Mouse (Mus musculus) forebrain, embryonic 14.5 days (tissue): ENCODE results near the gene Katnb1. TPM values are rescaled to one million over a fixed set of nuclear protein-coding genes. Genes with fewer than 3 reads are reported as not detected.

Experiments
- ATAC-seq: fragments of 200-750 bp; cut with Nextera tagmentation; 2 replicates; pipeline ENCODE4 v1.8.0; 2017; ENCODE audit warnings: mild to moderate bottlenecking, moderate library complexity
- DNase-seq: peaks from one replicate; pipeline ENCODE4 v3.0.0-alpha.2; 2015; ENCODE audit warnings: low spot score
- H3K27ac ChIP-seq: fragments of 300-500 bp; sonication (generic); 2 replicates; pipeline ENCODE4 v1.5.1; 2014; ENCODE audit warnings: low read depth, mild to moderate bottlenecking, control low read depth, low read length, moderate library complexity
- H3K27me3 ChIP-seq: fragments of 300-500 bp; sonication (generic); replicated peaks from 2 replicates; pipeline ENCODE4 v1.6.1; 2014; ENCODE audit warnings: low read length, control low read depth, mixed read lengths; ENCODE audit not compliant: control insufficient read depth, insufficient read depth
- H3K36me3 ChIP-seq: fragments of 300-500 bp; sonication (generic); 2 replicates; pipeline ENCODE4 v1.6.1; 2014; ENCODE audit warnings: low read length, control low read depth; ENCODE audit not compliant: control insufficient read depth, insufficient read depth
- H3K4me1 ChIP-seq: fragments of 300-500 bp; sonication (generic); 2 replicates; pipeline ENCODE4 v1.6.1; 2014; ENCODE audit warnings: antibody characterized with exemption, low read length, control low read depth; ENCODE audit not compliant: control insufficient read depth, insufficient read depth
- H3K4me2 ChIP-seq: fragments of 300-500 bp; sonication (generic); 2 replicates; pipeline ENCODE4 v1.6.1; 2014; ENCODE audit warnings: mild to moderate bottlenecking, control low read depth, low read length
- H3K4me3 ChIP-seq: fragments of 300-500 bp; sonication (generic); 2 replicates; pipeline ENCODE4 v1.5.1; 2014; ENCODE audit warnings: low read depth, low read length, control low read depth
- H3K9ac ChIP-seq: fragments of 300-500 bp; sonication (generic); 2 replicates; pipeline ENCODE4 v1.6.1; 2014; ENCODE audit warnings: mild to moderate bottlenecking, low read length, control low read depth, moderate library complexity
- H3K9me3 ChIP-seq: fragments of 300-500 bp; sonication (generic); replicated peaks from 2 replicates; pipeline ENCODE4 v1.6.1; 2016; ENCODE audit warnings: low read length, control low read depth, mixed read lengths; ENCODE audit not compliant: control insufficient read depth
- WGBS: fragments of 180-500 bp; shearing (Covaris S2); extraction: QIAGEN DNeasy Blood & Tissue Kit; methylation state at CpG from one replicate; pipeline ENCODE4 v1.1.7; 2014; 5-methylcytosine and 5-hydroxymethylcytosine counted together
- polyA plus RNA-seq: library from polyadenylated mRNA; unstranded; fragments of >200 nt; fragmentation: Nextera tagmentation; extraction: Ambion mirVana; gene quantifications from 2 replicates; pipeline ENCODE4 v1.2.1, GENCODE M21; 2014

The Katnb1 gene
- polyA plus RNA-seq, 1 experiment from 2014 or later, result 26.2 TPM

DNA sequence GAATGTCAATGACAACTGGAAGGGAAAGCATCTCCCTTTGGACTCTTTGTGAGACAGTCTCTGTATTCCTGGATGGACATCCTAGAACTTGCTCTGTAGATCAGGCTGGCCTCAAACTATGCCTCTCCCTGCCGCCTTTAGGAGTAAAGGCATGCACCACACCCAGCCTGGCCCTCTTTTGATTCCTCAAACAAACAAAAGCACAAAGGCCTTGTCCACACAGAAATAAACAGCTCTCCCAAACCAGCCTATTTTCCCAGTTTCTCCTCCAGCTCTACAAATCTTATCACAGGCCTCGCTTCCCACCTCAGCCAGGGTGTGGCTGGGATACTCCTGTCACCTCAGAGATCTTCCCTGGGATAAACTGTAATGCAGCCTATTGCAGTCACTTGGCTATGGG, 53.2 kb downstream of the Katnb1 start:
- no peak overlapping the region for H3K9ac ChIP-seq
- DNase-seq, result no peak
- H3K36me3 ChIP-seq, result no peaks in the 10 kb centered on the region
- H3K4me3 ChIP-seq, result no peak overlapping the region
- ATAC-seq, result no peak
- peaks cover 10% of the 10 kb centered on the region for H3K4me1 ChIP-seq
- H3K27me3 ChIP-seq, result peaks cover 13% of the 10 kb centered on the region; the same call in 1 of the 2 replicates
- no peak overlapping the region for H3K27ac ChIP-seq
- H3K9me3 ChIP-seq, result no peaks in the 10 kb centered on the region
- H3K4me2 ChIP-seq, result no peak overlapping the region
- 73% methylated on average over 2 of the region's 2 CpGs for WGBS

- Histone ChIP-seq H3K27me3 (peaks cover 14% of the 10 kb centered on the region; the same call in 1 of the 2 replicates), H3K4me1 (peaks cover 10% of the 10 kb centered on the region), H3K27ac (no peak overlapping the region), H3K4me2 (no peak overlapping the region), H3K4me3 (no peak overlapping the region), H3K9me3 (no peaks in the 10 kb centered on the region), H3K36me3 (no peaks in the 10 kb centered on the region), H3K9ac (no peak overlapping the region)
- 42% methylated on average over 3 of the region's 3 CpGs for WGBS
- ATAC-seq, result no peak
- DNase-seq, result peak; percentile 61
These were observed 54.3 kb downstream of the Katnb1 start for GRCm38 (mm10) chr8:95135242-95135641.

DNA sequence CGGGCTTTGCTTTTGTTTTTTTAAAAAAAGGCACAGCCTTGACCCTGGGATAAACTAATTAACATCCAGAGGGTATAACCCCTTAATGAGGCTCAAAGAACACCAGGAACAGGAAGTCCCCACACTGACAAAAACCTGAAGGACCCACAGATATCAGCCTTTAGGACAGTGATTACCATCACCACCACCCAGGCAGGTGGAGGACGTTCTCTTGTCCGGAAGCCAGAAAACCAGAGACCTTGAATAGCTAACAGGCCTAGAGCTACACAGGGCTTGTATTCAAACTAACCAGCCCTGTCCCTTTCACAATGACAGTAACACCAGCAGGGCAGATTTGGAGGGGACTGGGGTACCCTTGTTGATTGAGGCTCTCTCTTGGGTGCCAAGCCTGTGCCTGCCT, 55.2 kb downstream of the Katnb1 start:
- H3K9ac ChIP-seq, result no peak overlapping the region
- H3K4me2 ChIP-seq, result no peak overlapping the region
- peaks cover 18% of the 10 kb centered on the region; the same call in 1 of the 2 replicates for H3K27me3 ChIP-seq
- 68% methylated on average over 3 of the region's 3 CpGs for WGBS
- H3K4me1 ChIP-seq, result peaks cover 11% of the 10 kb centered on the region
- H3K4me3 ChIP-seq, result no peak overlapping the region
- H3K36me3 ChIP-seq, result no peaks in the 10 kb centered on the region
- H3K27ac ChIP-seq, result no peak overlapping the region
- ATAC-seq (no peak), DNase-seq (no peak)
- no peaks in the 10 kb centered on the region for H3K9me3 ChIP-seq

GRCm38 (mm10) chr8:95137201-95137600, 56.2 kb downstream of the Katnb1 start:
- Histone ChIP-seq H3K4me3 (peak overlapping the region; percentile 19; the same call in 1 of the 2 replicates), H3K4me2 (peak overlapping the region; percentile 52), H3K4me1 (peaks cover 18% of the 10 kb centered on the region), H3K9ac (peak overlapping the region; percentile 35; the same call in 1 of the 2 replicates), H3K27ac (no peak overlapping the region), H3K27me3 (peaks cover 18% of the 10 kb centered on the region; the same call in 1 of the 2 replicates), H3K36me3 (no peaks in the 10 kb centered on the region), H3K9me3 (no peaks in the 10 kb centered on the region)
- WGBS, result 18% methylated on average over 12 of the region's 12 CpGs
- no peak for ATAC-seq
- no peak for DNase-seq

- Histone ChIP-seq H3K27me3 (peaks cover 18% of the 10 kb centered on the region; the same call in 1 of the 2 replicates), H3K4me3 (peak overlapping the region; percentile 19), H3K4me1 (peaks cover 20% of the 10 kb centered on the region), H3K9ac (peak overlapping the region; percentile 35; the same call in 1 of the 2 replicates), H3K4me2 (peak overlapping the region; percentile 52), H3K36me3 (no peaks in the 10 kb centered on the region), H3K27ac (no peak overlapping the region), H3K9me3 (no peaks in the 10 kb centered on the region)
- ATAC-seq (peak; percentile 13; the same call in 1 of the 2 replicates), DNase-seq (peak; percentile 23)
- 3% methylated on average over 28 of the region's 28 CpGs for WGBS
These were observed 56.7 kb downstream of the Katnb1 start for GRCm38 (mm10) chr8:95137641-95138098.

- DNase-seq, result peak; percentile 86
- ATAC-seq, result peak; percentile 42
- H3K4me3 ChIP-seq, result no peak overlapping the region
- no peaks in the 10 kb centered on the region for H3K9me3 ChIP-seq
- 14% methylated on average over 6 of the region's 6 CpGs for WGBS
- H3K27me3 ChIP-seq, result peaks cover 18% of the 10 kb centered on the region; the same call in 1 of the 2 replicates
- no peak overlapping the region for H3K9ac ChIP-seq
- H3K4me1 ChIP-seq, result peaks cover 28% of the 10 kb centered on the region
- no peak overlapping the region for H3K27ac ChIP-seq
- H3K36me3 ChIP-seq, result no peaks in the 10 kb centered on the region
- H3K4me2 ChIP-seq, result peak overlapping the region; percentile 52
These were observed 57.5 kb downstream of the Katnb1 start for GRCm38 (mm10) chr8:95138341-95139050.

GRCm38 (mm10) chr8:95139051-95139365, 58.0 kb downstream of the Katnb1 start:
- WGBS, result 59% methylated on average over 1 of the region's 1 CpGs
- Histone ChIP-seq H3K4me1 (peaks cover 28% of the 10 kb centered on the region), H3K27me3 (peaks cover 18% of the 10 kb centered on the region; the same call in 1 of the 2 replicates), H3K27ac (no peak overlapping the region), H3K9me3 (no peaks in the 10 kb centered on the region), H3K36me3 (no peaks in the 10 kb centered on the region), H3K9ac (no peak overlapping the region), H3K4me3 (no peak overlapping the region), H3K4me2 (no peak overlapping the region)
- DNase-seq (no peak), ATAC-seq (no peak)

GRCm38 (mm10) chr8:95140555-95140954, 59.6 kb downstream of the Katnb1 start:
- Histone ChIP-seq H3K27me3 (peaks cover 18% of the 10 kb centered on the region; the same call in 1 of the 2 replicates), H3K4me3 (no peak overlapping the region), H3K9ac (no peak overlapping the region), H3K4me1 (peaks cover 28% of the 10 kb centered on the region), H3K4me2 (no peak overlapping the region), H3K36me3 (no peaks in the 10 kb centered on the region), H3K27ac (no peak overlapping the region), H3K9me3 (no peaks in the 10 kb centered on the region)
- no peak for DNase-seq
- no peak for ATAC-seq
- 75% methylated on average over 5 of the region's 5 CpGs for WGBS

- Histone ChIP-seq H3K4me3 (no peak overlapping the region), H3K9me3 (no peaks in the 10 kb centered on the region), H3K36me3 (no peaks in the 10 kb centered on the region), H3K27me3 (peaks cover 18% of the 10 kb centered on the region; the same call in 1 of the 2 replicates), H3K9ac (no peak overlapping the region), H3K27ac (no peak overlapping the region), H3K4me2 (no peak overlapping the region), H3K4me1 (peaks cover 28% of the 10 kb centered on the region)
- DNase-seq, result no peak
- ATAC-seq, result no peak
- WGBS, result 80% methylated on average over 1 of the region's 1 CpGs
These were observed 60.0 kb downstream of the Katnb1 start for GRCm38 (mm10) chr8:95141026-95141425.
